Mouse (Mus musculus) monocyte, adult 2 months (primary cell): ENCODE measurements at regions not wholly inside any gene's neighbourhood (a gene's known extent, or its start where the extent isn't known, plus 50 kb on each side); places are given as distances from the start of the nearest gene placed in this dataset.

Source experiments
- DNase-seq, 2 experiments: peaks; one replicate each; pipeline ENCODE4 v3.0.0; 2022; ENCODE audit warnings: low spot score in 2 of 2, low read depth in 1 of 2

DNA sequence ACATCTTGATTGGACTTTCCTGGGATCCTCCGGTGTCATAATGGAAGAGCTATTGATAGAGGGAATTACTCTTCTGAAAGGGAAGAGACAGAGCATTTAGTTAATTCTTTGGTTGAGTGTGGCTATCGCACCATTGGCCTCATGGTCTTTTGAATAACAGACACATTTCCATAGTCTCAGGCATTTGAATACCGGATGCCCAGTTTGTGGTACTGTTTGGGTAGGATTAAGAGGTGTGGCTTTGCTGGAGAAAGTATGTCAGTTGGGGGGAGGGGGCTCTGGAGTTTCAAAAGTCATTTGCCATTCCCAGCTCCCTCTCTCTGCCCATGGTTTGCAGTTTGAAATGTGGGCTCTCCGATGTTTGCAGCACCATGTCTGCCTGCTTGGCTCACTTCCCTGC lies 139.4 kb upstream of the Smim15 start:
- no peak for DNase-seq

DNA sequence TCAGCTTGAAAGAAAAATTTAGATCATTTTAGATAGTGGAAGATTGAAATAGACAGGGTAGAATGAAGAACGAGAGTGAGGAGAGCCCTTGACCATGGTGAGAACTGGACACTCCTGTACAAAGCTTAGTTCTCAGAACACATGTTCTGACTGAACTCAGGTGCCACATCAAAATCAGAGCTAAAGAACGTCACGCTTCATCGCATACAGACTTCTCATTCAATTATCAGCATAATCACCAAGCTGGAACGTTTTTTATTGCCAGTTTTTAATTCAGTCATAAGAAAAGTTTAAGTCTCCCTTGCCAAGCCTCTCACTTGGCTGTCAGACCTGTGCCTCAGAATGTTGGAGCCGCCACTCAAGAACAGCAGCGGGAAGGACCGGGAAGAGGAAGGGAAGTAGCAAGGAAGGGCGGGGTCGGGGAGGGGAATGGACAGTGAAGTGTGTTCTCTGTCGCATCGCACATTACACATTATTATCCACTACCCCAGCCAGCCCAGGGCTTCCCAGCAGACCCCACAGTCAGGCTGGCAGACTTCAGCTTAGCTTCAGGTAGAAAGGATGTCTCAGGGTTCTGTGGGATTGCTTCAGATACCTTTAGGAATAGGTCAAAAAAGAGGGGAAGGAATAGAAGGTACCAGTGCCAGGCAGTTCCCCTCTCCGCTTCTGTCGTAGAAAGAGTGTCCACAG lies 140.1 kb upstream of the Smim15 start:
- DNase-seq: no peak

DNA sequence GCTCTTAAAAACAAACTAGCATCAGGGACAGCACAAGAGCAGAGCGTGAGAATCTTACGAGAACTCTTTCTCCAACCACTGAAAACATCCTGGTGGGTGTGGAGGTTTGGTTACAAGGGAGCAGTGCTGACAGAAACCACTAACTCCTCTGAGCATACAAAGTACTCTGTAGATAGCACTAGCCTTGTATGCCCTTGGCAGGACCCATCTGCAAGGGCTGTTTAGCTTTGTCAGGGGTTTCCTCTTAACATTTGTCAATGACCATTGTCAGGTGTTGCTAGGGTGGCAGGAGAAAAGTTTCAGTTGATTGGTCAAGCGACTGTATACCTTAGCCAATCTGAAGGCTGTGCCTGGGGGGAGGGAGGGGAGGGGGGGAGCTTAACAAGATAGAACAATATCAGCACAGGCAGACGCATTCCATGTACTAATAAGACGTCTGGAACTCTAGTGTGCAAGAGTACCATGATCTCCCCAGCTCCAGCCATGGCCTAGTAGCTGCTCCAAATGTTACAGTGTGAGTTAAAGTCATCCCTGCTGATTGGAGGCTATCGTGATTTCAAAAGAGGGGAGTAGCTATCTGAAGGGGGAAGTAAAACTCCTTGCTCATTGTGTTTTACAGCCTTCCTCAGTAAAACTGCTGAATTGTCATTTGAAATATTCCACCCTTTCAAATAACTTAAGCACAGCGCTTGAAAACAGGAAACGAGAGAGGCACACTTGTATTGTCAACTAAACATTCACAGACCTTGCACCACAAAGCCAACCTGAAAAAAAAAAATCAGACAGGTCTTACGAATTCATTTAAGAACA lies 140.9 kb upstream of the Smim15 start:
- DNase-seq: peak in 1 of 2 experiments; percentile 37

DNA sequence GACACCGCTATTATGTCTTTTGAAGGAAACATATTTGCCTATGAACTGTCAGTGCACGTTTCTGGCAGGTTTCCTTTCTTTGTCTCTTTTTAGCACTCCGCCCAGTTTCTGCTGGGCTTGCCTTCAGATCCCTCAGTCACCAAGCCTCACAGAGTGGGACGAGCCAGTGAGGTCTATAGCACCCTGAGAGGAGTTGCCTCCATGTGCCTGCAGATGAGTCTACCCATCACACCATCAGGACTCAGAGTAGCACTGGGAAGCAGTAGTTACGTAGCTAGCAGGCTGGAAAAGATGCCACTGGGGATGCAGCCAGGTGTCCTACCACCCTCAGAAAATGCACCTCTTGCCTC lies 141.5 kb upstream of the Smim15 start:
- DNase-seq: no peak

DNA sequence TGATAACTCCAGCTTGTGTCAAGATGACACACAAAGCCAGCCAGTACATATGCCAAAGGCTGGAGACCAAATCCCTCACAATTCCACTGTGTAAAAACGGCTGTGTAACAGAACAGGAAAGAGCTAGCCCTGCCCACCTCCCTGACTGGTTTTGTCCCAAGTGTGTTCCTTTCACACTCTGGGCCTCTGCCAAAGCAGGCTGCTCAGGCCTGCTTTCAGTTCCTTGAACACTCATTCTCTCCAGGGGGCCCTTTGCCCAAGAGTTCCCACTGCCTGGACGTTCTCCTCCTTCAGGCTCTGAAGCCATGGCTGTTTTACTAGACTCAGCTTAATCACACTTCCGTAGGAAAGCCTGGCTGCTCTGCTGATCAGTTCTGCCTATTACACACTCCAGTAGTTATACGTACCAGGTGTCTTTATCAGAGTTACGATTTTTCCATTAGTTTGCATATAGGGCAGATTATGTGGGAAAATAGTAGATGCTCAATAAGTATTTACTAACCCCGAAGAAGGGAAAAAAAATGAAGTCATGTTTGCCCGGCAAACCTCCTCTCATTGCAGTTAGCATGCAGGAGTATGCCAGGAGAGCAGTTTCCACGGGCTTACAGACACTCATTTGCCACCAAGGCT lies 144.5 kb upstream of the Smim15 start:
- DNase-seq: peak in 1 of 2 experiments; percentile 23

DNA sequence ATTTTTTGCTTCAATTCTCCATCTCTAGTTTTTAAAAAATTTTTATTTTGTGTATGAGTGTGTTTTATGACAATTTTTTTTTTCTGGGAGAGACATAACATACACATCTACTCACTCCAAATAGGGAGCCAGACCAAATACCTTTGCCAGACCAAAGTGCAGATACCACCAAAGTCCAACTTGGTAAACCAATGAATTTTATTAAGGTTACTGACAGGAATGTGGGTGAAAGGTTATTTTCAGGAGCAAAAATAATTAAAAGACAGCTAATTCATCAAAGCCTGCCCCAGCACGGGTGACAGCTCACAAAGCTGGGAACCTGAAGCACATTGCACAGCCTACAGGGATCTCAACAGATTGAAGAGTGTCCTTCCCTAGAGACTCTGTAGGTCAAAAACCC lies 146.6 kb upstream of the Smim15 start:
- DNase-seq: no peak

DNA sequence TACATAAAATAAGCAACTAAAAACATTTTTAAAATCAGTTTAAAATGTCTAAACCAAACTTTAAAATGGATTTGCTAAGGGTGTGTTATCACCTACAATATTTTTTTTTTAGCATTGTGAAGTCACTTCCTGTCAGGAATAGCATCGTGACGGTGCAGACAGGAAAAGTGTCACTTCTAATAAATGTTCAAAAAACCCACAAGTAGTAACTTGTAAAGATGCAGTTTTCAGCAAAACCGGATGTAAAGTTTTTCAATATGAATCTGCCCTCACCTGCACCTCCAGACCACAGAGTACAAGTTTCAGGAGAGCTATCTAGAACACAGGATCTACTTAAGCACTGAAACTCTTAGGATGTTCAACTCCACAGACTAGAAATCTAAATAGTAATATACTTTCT lies 147.1 kb upstream of the Smim15 start:
- DNase-seq: no peak

DNA sequence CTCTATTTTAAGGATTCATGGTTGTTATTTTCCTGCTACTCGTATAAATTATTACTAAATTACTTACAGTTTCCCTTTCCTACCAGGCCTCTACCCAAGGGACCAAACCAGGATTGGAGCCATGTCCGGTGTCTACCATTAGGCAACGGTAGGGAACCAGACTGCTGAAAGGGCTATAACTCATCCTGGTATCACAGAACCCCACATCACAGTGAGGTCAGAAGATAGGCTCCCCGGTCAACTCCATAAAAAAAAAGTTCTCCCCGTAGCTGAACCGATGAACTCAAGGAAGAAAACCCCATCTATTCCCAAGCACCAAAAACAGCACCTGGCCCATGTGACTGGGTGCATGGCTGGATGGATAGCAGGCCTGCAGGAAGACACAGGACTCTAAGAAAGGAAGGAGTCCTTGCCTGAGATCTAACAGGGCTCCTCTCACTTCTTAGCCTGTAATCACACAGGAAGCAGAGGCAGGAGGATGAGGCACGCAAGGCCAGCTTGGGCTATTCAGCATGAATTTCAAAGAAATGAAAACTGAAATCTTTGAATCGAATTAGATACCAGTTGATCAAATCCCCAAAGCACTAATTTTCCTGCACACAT lies 150.6 kb upstream of the Smim15 start:
- DNase-seq: no peak

DNA sequence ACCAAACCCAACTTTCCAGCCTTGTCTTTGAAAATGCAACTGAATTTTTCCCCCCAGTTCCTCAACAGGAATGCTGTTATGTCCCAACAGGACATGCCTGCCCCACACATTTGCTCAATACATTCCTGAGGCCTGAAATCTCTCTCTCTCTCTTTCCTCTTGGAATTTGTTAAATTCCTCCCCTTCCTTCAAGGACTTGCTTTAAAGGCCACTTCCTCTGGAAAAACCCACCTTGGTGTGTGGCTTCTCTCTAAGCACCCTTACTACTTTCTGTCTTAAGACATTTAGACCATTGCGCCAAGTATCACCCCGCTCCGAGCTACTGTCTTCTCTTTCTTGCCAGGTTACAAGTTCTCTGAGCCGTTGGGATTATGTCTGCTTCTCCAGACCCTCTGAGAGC lies 151.2 kb upstream of the Smim15 start:
- DNase-seq: no peak

DNA sequence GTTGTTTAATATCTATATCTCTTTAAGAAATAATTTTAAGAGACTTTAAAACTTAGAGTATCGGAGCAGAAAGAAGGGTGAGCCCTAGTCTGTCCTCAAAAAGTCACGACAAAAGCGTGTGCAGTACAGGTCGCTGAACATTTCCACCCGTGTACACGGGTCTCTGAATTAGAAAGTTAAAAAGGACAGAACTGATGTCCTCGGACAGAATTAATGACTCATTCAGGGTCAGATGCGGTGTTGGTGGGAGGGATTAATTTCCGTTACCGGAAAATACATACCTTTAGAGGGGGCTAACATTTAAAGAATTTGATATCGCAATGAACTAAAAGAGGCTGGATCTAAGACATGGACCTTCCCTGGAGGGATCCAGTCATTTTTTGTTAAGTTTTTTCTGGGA lies 152.3 kb upstream of the Smim15 start:
- no peak for DNase-seq

DNA sequence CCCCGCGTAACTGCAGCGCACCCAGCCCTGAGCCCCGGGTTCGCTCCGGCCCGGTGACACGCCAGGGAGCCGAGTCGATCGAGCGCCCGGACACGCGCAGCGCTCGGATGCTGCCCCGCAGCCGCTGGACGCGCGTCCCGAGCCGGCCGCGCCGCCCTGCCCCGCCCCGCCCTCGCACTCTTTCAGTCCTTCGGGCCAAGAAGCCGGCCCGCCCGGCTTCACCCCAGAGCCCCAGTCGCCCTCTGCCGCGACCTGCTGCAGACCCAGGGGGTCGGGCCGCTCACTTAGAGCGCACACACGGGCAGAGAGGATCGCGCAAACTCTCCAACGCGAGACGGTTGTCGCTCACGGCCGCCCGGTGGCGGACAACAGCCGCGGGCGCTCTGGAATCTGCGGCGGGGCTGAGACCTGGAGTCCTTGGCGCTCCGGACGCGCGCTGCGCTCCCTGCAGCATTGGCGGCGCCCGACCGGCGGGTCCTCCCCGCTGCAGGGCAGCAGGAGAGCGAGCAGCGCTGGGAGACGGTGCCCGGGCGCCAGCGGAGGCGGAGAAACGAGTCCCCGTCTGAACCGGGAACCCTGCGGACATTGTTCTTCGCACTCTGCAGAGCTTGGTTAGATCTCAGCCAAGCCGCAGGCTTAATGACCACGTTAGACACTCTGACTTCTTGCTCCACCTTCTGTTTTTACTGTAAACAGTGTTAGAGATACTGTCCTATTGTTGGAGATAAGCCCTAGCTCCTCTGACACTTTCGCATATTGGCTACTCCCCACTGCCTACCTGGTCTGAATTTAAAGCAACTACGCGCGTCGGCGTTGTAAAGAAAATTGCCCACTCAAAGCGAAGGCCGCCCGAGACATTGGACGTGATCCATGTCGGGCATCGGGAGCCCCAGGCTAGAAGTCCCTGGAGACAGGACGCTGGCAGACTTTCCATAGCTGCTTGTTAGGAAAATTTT lies 153.1 kb upstream of the Smim15 start:
- DNase-seq: peak in 1 of 2 experiments; percentile 26

DNA sequence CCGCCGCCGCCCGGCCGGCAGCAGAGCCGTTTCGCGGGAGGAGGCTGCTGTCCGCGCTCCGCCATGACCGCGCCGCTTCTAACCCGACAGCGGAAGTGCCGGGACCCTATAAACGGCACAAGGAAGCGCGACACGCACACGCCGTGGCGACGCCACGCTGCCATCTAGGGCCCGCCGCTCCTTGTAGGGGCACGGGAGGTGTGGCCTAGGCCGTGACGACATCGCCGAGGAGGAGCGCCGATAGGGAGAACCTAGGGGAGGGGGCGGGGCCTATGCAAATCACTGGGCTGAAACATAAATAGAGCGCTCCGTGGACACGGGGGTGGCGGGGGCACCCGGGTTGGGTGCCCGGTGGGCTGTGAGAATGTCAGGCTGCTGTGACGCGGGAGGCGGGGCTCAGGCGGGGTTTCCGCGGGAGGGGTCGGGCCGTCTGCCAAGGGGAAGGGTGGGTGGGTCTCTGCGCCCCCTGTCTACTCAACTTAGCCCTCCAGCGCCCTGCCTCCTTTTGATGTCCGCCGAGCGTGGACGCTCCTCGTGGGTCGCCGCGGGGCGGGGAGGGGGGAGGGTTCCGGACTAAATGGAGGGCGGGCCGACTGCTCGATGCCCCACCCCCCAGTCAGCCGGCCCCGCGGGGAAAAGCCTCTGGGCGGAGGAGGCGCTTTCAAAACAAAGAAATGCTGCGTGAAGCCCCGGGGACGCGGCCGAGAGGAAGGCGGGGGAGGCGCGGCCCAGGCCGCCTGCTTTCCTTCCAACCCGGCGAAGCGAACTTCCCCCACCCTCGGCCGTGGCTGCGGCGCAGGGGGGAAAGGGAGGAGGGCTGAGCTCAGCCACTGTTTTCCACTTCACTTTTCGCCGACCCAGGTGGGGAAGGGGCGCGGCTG lies 154.0 kb upstream of the Smim15 start:
- DNase-seq: peak; percentile 96 to 98

DNA sequence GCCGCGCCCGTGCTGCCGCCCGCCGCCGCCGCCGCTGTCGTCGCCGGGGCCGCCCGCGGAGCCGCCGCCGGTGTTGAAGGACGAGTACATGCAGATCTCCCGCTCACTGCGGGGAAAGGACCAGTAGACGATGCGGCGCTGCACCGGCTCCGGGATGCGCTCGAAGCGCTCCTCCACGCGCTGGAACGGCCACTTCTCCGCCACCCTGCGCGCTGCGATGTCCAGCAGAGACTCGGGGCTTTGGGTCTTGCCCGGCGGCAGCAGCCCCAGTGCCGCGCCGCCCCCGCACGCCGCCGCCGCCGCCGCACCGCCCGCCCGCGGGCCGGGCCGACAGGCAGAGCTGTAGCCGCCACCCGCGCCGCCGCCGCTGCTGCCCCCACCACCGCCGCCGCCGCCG lies 154.7 kb upstream of the Smim15 start:
- no peak for DNase-seq

DNA sequence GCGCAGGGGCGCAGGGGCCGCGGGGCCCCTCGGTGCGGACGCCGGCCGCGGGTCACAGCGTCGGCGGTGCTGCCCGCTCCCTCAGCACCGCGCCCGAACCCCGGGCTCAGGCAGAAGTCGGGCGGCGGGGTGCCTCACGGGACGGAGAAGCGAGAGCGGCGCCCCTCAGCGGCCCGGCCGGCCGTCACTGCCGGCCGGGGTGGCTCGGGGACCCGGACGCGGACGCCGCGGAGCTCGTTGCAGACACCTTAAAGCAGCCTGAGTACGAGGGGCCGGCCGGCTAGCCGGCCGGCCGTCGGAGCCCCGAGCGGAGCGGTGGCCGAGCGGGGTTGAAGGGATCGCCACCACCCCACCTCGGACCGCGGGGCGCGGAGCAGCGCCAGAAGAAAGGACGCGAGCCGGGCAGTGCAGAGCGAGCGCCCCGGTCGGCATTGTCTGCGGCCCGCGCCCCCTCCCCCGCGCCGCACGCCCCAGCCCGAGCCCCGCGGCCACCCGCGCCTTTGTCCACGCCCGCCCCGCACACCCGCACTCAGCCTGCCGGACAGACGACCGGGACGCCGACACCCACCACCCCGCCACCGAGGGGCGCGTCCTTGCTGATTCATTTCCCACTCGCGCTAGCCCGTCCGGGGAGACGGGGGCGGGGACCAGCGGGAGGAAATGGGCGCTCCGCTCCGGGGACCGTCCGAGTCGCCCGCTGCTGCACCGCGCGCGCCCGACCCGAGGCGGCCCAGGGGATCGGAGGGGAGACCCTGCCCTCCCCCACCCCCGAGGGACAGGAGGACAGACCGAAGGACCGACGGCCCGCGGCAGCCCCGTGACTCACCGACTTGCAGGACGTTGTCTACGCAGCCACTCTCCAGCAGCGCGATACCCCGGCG lies 155.4 kb upstream of the Smim15 start:
- DNase-seq: peak in 1 of 2 experiments; percentile 52

DNA sequence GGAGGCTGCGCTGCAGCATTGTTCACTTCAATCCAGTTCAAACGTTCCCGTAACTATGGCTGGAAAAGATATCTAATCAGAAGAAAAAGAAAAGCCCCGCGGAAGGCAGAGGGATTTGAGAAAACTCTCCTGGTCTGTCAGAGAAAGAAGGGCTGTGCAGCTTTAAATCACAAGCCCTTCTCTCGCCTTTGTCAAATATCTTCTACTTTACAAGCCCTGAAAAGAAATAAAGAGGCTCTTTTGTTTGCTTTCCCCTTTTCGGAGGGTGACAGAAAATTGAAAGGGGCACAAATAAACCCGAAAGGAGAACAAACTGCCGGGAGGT lies 156.1 kb upstream of the Smim15 start:
- DNase-seq: no peak

DNA sequence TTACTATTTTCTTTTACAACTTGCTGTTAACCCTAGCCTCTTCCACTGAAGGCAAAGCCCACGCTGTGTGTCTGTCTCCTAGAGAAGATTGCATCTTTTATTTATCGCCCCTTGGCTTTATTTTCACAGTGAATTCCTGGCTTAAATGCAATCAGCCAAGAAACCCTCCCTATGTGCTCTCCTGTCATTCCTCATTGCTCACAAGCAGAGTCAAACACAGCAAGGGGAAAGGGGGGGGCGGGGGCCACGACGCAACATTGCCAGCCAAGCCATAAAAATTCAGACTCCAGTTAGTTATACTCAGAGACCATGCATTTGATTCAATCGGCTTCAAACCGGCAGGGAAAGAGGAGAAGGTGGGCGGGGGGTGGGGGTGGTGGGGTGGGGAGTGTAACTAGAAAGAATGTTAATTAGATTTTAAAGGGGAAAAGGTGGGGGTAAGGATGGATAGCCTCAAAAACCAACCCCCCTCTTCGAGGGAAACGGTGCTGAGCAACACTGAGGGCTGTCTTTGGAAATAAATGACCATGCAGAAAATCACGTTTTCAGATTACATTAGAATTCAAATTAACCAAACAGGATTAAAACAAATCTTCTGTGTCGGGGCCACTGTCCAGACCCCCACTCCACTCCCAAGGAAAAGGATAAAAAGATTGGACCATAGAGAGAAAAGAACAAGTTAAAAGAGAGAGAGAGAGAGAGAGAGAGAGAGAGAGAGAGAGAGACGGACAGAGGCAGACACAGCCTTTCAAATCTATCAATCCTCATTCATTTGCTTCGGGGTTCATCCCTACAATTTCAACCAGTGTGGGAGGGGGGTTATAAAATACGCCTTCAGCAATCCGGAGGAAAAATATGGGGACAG lies 156.6 kb upstream of the Smim15 start:
- DNase-seq: no peak

DNA sequence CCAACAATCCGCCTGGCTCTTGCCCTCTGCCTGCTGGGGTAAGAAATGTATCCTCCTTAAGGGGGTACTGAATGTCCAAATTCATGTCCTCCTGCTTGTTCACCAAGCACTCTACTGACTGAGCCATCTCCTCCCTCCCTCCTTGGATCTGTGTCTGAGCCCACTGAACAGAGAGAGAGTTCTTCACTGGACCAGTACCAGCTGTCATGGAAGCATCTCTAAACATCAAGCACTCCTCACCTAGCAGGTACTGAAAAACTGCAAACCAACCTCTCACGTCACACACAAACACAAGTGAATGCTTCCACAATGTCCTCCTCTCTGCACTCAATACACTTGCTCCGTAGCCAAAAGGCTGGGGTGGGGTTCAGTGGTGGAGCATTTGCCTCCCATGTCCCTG lies 159.4 kb upstream of the Smim15 start:
- DNase-seq: no peak

DNA sequence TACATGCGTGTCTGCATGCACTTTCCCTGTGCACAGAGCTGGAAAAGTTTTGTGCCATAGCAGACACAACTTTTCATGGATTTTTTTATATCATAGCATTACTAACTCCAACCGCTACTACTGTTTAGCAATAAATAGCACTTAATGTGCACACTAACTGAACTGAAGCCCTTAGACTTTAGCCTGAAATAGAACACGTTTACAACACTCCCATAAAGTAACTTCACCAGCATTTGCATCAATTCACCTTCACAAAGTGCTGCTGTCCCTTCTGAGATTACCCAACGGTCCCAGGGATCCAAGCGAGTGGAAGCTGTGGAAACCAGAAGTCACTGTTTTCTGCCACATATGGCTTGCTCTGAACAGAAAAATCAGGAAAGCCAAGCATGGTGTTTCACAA lies 161.9 kb upstream of the Smim15 start:
- no peak for DNase-seq
